Mouse (Mus musculus): ENCODE measurements around the gene Olfr328.
"Not testable (repeated sequence)": the region's sequence is repeated elsewhere in the genome, so short reads cannot be mapped to it uniquely, and the experiment has no call there.

Olfr328 gene

DNA sequence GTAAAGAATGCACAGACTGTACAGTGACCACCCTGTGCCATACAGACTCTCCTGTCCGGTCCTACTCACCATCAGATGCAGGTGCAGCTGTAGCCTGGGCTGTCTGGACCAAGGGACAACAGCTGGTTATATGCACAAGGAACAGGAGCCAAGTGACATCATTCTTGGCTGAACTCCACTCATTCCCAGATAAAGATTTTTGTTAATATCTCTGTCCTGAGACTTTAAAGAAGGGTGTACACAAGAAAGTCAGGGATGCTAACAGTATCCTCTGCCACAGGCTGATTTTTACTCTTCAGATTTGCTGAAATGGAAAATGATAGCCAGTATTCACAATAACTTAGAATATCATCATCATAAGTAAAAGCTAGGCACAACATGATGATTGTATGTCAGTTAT, at the start of gene Olfr328:
TSS of gene Olfr328 (minus strand) at position 101 of the 400 bp plus-strand sequence.
- in situ Hi-C loops (cut with MboI; ENCODE audit: low pct_unique_long_range_greater_than_20kb in 1 of 2, low sequenced_read_pairs in 2 of 2, unreplicated experiment in 1 of 2) = no loop called here

- in situ Hi-C loops (cut with MboI; ENCODE audit: low pct_unique_long_range_greater_than_20kb in 1 of 2, low sequenced_read_pairs in 2 of 2, unreplicated experiment in 1 of 2) = no loop called here
These were observed 49.8 kb upstream of the Olfr328 start for GRCm38 (mm10) chr11:58605228-58605627.

GRCm38 (mm10) chr11:58604688-58605087, 49.3 kb upstream of the Olfr328 start:
- in situ Hi-C loops (cut with MboI; ENCODE audit: low pct_unique_long_range_greater_than_20kb in 1 of 2, low sequenced_read_pairs in 2 of 2, unreplicated experiment in 1 of 2) = no loop called here

DNA sequence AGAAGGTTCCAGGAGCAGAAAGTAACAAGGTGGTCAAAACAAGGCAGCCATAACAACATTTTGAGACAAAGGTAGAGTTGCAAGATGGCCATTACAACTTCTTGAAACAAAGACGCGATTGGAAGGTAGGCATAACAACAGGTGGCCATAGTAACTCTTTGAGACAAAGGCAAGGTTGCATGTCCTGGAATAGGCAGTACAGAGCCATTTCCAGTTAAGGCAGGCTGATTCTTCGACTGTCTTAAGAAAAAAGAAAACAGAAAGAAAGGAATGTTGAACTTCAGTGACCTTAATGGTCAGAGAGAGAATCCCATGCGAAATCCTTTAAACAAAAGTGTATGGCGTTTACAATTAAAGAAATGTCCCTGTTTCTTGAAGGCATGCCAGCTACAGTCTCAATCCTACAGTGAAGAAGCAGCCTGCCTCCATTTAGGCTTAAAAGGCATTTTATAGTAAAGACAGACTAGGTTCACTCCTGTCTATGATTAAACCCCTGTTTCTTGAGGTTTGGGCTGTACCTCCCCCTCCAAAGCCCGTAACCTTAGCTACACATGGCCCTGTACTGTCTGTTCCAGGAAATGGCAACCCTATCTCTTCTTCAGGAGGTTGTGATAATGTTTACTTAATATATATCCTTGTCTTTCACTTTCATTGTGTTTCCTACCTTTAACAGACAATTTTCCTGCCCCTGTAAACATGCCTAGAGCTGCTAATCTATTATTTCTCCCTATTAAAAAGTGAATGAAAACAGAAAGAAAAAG, 47.5 kb upstream of the Olfr328 start:
- in situ Hi-C loops (cut with MboI; ENCODE audit: low pct_unique_long_range_greater_than_20kb in 1 of 2, low sequenced_read_pairs in 2 of 2, unreplicated experiment in 1 of 2) = no loop called here

DNA sequence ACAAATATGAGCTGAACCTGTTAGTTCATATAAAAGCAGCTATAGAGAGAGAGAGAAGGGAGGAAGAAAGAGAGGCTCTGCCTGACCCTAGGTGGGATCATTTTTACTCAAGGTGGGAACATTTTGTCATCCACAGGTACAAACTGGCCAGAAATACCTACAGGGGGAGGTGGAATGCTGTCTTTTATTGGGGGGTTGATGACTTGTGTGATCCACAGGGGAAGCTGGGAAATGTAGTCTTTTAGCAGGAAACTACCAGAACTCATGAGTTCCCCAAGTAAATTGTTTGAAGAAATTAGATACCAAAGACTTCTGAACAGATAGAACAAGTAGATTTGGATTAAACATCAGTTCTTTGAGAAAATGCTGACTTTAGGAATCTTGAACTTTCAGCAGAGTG, 46.6 kb upstream of the Olfr328 start:
- in situ Hi-C loops (cut with MboI; ENCODE audit: low pct_unique_long_range_greater_than_20kb in 1 of 2, low sequenced_read_pairs in 2 of 2, unreplicated experiment in 1 of 2) = no loop called here

GRCm38 (mm10) chr11:58597837-58598236, 42.4 kb upstream of the Olfr328 start:
- in situ Hi-C loops (cut with MboI; ENCODE audit: low pct_unique_long_range_greater_than_20kb in 1 of 2, low sequenced_read_pairs in 2 of 2, unreplicated experiment in 1 of 2) = no loop called here

DNA sequence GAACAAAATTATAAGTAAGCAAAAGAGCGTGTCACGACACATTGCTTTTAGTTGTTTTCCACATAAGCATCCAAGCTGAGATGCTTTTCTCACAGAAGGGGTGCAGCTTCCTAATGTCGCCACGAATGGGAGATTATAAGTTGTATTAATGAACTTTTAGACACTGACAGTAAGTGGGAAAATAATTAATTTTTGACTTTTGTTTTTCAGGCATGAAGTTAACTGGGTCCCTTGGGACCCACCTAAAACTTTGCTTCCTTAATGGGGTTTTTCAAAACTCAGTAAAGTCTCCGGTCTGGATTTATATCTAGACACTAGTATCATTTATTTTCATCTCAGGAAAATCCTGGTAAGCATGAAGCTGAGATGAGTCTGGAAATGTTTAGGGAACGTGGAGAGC, 39.4 kb upstream of the Olfr328 start, which contains the start of gene Olfr324:
TSS of gene Olfr324 (plus strand) at position 301 of the 400 bp plus-strand sequence.
- in situ Hi-C loops (cut with MboI; ENCODE audit: low pct_unique_long_range_greater_than_20kb in 1 of 2, low sequenced_read_pairs in 2 of 2, unreplicated experiment in 1 of 2) = no loop called here

DNA sequence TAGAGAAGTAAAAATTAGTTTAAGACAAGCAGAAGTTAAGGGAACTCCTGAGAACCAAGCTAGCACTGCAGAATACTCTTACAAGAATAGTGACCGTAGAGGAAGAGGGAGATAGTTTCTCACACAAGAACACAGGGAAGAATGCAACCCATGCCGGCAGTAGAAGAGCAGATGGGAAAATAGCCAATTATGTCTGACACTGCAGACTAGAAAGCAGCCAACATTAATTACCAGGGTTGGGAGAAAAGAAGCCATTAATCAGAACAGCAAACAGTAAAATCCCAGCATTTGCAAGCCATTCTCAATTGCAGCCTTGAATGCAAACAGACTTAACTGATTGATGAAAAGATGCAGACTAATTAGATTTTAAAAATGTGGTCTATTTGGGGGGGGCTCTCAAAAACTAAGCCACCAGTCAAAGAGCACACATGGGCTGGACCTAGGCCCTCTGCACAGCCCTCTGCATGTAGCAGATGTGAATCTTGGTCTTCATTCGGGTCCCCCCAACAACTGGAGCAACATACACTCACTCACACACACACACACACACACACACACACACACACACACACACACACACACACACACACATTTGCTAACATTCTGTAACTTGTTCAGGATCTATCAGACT, 33.3 kb upstream of the Olfr328 start:
- in situ Hi-C loops (cut with MboI; ENCODE audit: low pct_unique_long_range_greater_than_20kb in 1 of 2, low sequenced_read_pairs in 2 of 2, unreplicated experiment in 1 of 2) = no loop called here

- in situ Hi-C loops (cut with MboI; ENCODE audit: low pct_unique_long_range_greater_than_20kb in 1 of 2, low sequenced_read_pairs in 2 of 2, unreplicated experiment in 1 of 2) = no loop called here
These were observed 32.5 kb upstream of the Olfr328 start for GRCm38 (mm10) chr11:58587898-58588348.

- in situ Hi-C loops (cut with MboI; ENCODE audit: low pct_unique_long_range_greater_than_20kb in 1 of 2, low sequenced_read_pairs in 2 of 2, unreplicated experiment in 1 of 2) = no loop called here
These were observed 23.2 kb upstream of the Olfr328 start for GRCm38 (mm10) chr11:58578636-58579035.

DNA sequence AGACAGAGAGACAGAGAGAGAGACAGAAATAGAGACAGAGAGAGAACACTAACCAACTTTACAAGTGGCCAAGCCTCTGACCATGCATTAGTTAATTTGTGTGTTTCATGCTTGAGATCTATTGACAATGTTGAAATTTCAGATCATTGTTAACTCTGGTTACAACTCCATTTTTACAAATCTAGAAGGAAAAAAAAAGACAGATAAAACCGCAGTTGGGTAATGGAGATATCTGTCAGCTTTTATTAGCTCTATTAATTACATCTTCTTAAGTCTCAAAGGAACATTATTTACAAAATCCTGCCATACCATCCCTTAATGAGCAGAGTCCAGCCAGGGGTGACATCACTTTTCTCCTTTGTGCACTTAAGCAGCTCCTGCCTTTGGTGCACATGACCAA, 22.0 kb upstream of the Olfr328 start, which contains the start of gene Olfr325:
TSS of gene Olfr325 (plus strand) at position 301 of the 400 bp plus-strand sequence.
- in situ Hi-C loops (cut with MboI; ENCODE audit: low pct_unique_long_range_greater_than_20kb in 1 of 2, low sequenced_read_pairs in 2 of 2, unreplicated experiment in 1 of 2) = no loop called here

- in situ Hi-C loops (cut with MboI; ENCODE audit: low pct_unique_long_range_greater_than_20kb in 1 of 2, low sequenced_read_pairs in 2 of 2, unreplicated experiment in 1 of 2) = no loop called here
These were observed 15.0 kb upstream of the Olfr328 start, which contains the start of gene Olfr224 for GRCm38 (mm10) chr11:58570405-58570804. Gene Olfr224 (minus strand): TSS chr11:58570553.

DNA sequence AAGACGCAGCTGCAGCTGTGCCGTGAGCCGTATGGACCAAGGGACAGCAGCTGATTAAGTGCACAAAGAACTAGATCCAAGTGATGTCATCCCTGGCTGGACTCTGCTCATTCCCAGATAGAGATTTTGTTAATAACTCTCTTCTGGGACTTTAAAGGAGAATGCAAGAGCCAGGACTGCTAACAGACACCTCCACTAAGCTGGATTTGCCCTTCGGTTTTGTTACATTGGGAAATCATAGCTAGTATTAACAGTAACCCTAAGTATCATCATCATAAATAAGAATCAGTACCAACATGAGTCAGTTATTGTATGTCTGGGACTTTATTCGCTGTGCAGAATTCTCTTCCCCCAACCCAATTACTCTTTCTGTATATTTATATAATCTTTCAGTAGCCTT, 9.1 kb downstream of the Olfr328 start, which contains the start of gene Olfr329-ps:
TSS of gene Olfr329-ps (minus strand) at position 101 of the 400 bp plus-strand sequence.
- in situ Hi-C loops (cut with MboI; ENCODE audit: low pct_unique_long_range_greater_than_20kb in 1 of 2, low sequenced_read_pairs in 2 of 2, unreplicated experiment in 1 of 2) = no loop called here

DNA sequence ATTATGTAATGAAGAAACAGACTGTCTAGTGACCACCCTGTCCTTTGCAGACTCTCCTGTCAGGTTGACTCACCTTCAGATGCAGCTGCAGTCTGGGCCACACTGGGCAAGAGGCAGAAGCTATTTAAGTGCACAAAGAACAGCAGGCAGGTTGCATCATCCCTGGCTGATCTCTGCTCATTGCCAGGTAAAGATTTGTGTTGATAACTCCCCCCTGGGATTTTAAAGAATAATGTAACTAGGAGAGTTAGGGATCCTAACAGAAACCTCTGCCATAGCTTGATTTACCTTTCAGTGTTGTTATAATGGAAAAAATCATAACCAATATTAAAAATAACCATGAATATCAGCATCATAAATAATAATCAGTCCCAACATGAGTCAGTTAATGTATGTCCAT, 20.7 kb downstream of the Olfr328 start, which contains the start of gene Olfr330:
TSS of gene Olfr330 (minus strand) at position 101 of the 400 bp plus-strand sequence.
- in situ Hi-C loops (cut with MboI; ENCODE audit: low pct_unique_long_range_greater_than_20kb in 1 of 2, low sequenced_read_pairs in 2 of 2, unreplicated experiment in 1 of 2) = not testable (repeated sequence)

DNA sequence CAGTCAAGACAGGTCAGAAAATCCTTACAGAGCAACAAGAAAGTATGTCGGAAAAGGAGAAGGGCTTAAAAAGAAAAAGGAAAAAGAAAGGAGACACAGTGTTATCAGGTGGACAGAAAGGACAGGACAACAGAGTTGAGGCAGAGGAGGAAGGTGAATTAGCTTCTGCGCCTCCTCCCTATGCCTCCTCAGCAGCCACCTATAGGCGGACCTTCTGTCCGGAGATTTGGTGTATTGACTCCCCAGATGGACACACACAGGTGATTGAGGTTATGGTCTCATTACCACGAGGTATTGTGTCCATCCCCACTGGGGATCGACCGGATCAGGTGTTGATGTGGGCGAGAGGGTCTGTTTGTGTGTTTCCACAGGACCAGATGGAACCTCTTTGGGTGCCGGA, 35.7 kb downstream of the Olfr328 start:
- in situ Hi-C loops (cut with MboI; ENCODE audit: low pct_unique_long_range_greater_than_20kb in 1 of 2, low sequenced_read_pairs in 2 of 2, unreplicated experiment in 1 of 2) = not testable (repeated sequence)

GRCm38 (mm10) chr11:58518916-58519315, 36.5 kb downstream of the Olfr328 start:
- in situ Hi-C loops (cut with MboI; ENCODE audit: low pct_unique_long_range_greater_than_20kb in 1 of 2, low sequenced_read_pairs in 2 of 2, unreplicated experiment in 1 of 2) = not testable (repeated sequence)

DNA sequence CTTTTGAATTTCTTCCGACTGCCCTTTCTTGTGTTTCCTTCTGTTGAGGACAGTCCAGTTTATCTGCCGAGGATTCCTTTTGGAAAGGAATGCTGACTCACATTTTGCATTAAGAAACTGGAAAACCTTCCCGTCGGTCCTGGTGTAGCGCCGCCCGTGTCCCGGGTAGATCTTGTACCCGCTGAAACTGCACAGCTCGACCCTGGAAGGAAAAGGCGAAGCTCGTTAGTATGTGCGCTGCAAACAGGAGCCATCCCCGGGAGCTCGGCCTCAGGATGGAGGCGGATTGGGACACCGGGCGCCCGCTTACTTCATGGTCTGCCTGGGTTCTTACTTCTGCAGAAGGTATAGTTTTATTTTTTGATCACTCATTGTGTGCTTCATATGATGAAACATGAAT, 46.4 kb downstream of the Olfr328 start:
- in situ Hi-C loops (cut with MboI; ENCODE audit: low pct_unique_long_range_greater_than_20kb in 1 of 2, low sequenced_read_pairs in 2 of 2, unreplicated experiment in 1 of 2) = not testable (repeated sequence)

GRCm38 (mm10) chr11:58502472-58502871, 53.0 kb downstream of the Olfr328 start, which contains the start of gene Olfr331:
Gene Olfr331 (minus strand): TSS chr11:58502572.
- in situ Hi-C loops (cut with MboI; ENCODE audit: low pct_unique_long_range_greater_than_20kb in 1 of 2, low sequenced_read_pairs in 2 of 2, unreplicated experiment in 1 of 2) = not testable (repeated sequence)
